Mouse (Mus musculus) left cerebral cortex, postnatal 36 days (tissue): Measurements from ENCODE around the gene Bbs2. TPM values are rescaled to one million over a fixed set of nuclear protein-coding genes. Genes with fewer than 3 reads are reported as not detected.

Experiments
- total RNA-seq, 2 experiments: library from RNA; stranded (reverse); gene quantifications; 2 replicates each; pipeline ENCODE4 v1.2.3; 2021

The Bbs2 gene
- total RNA-seq, 2 experiments from 2014 or later: 25.4 to 35.3 TPM

Other genes starting within 250 kb of the Bbs2 start
- gene Amfr, start 86.1 kb downstream of the Bbs2 start, total RNA-seq: 100 to 1,000 TPM; 111 to 123 TPM
- gene Nudt21, start 61.9 kb downstream of the Bbs2 start, total RNA-seq: 10 to 100 TPM; 41.3 to 54.3 TPM
- gene Ogfod1, start 61.7 kb downstream of the Bbs2 start, total RNA-seq: 100 to 1,000 TPM; 100 to 102 TPM
- gene Mt4, start 38.3 kb upstream of the Bbs2 start, total RNA-seq: not detected
- 100 to 1,000 TPM; 854 to 931 TPM for gene Mt3, start 53.7 kb upstream of the Bbs2 start, total RNA-seq
- 100 to 1,000 TPM; 463 to 490 TPM for gene Mt2, start 73.7 kb upstream of the Bbs2 start, total RNA-seq
- gene Mt1, start 80.2 kb upstream of the Bbs2 start, total RNA-seq: 100 to 1,000 TPM; 556 to 573 TPM
- 10 to 100 TPM; 37.2 to 64.5 TPM for gene Nup93, start 115.6 kb upstream of the Bbs2 start, total RNA-seq
- gene Slc12a3, start 230.3 kb upstream of the Bbs2 start, total RNA-seq: 1 to 10 TPM in 1 of 2 experiments, under 1 TPM in 1; 0.25 to 1.3 TPM